Mouse (Mus musculus): ENCODE results near the gene Gtf2f2.

Gene Gtf2f2

GRCm38 (mm10) chr14:75863549-75864409 lies 146.9 kb downstream of the Gtf2f2 start:
- peak; percentile 42 for DNase-seq (ENCODE audit: low spot score)

- no peak for DNase-seq (ENCODE audit: low spot score)
Measured at GRCm38 (mm10) chr14:75862701-75863100, 148.0 kb downstream of the Gtf2f2 start.

- no peak for DNase-seq (ENCODE audit: low spot score)
Measured at GRCm38 (mm10) chr14:75859619-75860018, 151.0 kb downstream of the Gtf2f2 start.

GRCm38 (mm10) chr14:75858181-75858580 lies 152.5 kb downstream of the Gtf2f2 start:
- no peak for DNase-seq (ENCODE audit: low spot score)

- no peak for DNase-seq (ENCODE audit: low spot score)
Measured at GRCm38 (mm10) chr14:75855263-75855992, 155.2 kb downstream of the Gtf2f2 start.

- no peak for DNase-seq (ENCODE audit: low spot score)
Measured at GRCm38 (mm10) chr14:75852016-75852415, 158.6 kb downstream of the Gtf2f2 start.

- no peak for DNase-seq (ENCODE audit: low spot score)
Measured at GRCm38 (mm10) chr14:75850819-75851218, 159.8 kb downstream of the Gtf2f2 start.

- DNase-seq (ENCODE audit: low spot score): no peak
Measured at GRCm38 (mm10) chr14:75849842-75850568, 160.7 kb downstream of the Gtf2f2 start.

GRCm38 (mm10) chr14:75849236-75849635 lies 161.4 kb downstream of the Gtf2f2 start:
- no peak for DNase-seq (ENCODE audit: low spot score)

GRCm38 (mm10) chr14:75848482-75848881 lies 162.2 kb downstream of the Gtf2f2 start:
- no peak for DNase-seq (ENCODE audit: low spot score)

- no peak for DNase-seq (ENCODE audit: low spot score)
Measured at GRCm38 (mm10) chr14:75847669-75848068, 163.0 kb downstream of the Gtf2f2 start.
